14 mouse cellular contexts compared by ENCODE assay signal in the genomic region with DNA sequence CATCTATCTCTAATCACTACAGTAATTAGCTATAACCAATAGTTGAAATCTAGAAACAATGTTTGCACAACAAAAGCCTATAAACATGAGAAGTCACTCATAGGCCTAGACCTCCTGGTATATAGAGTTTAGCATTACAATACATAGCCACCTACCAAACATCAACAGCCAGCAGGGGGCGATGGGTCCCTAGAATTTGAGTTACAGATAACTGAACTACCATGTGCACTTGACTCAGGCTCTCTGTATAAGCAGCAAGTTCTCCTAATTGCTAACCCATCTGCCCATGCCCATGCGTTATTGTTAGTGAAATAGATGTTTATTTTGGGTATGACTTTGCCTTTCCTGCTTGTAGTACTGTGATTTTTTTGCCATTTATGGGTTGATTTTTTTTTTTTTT.
DNase-seq lines count a peak whose midpoint lies in the region; ATAC-seq and TF ChIP-seq lines count a peak whose summit lies in the region.
"Had no signal": no experiment of that assay in that cellular context is flagged by ENCODE, and none has a peak within 500 bp of the region (broad histone marks: within the 10 kb centered on the region; RNA-seq: fewer than 3 reads in every experiment).

No protein-coding gene starts in this region.

- TF ChIP-seq CTCF in thymus, adult 2 months (IDR thresholded peaks at IDR 0.05; ENCODE audit: borderline replicate concordance, control insufficient read depth, extremely low read depth, insufficient read depth, low read length, poor library complexity) = no peak

- H3K4me3 ChIP-seq in thymus, adult 2 months (ENCODE audit: control insufficient read depth, insufficient read depth, low read length) = no peak overlapping the region
- no peak overlapping the region for H3K4me3 ChIP-seq in heart, embryonic 10.5 days
- H3K4me3 ChIP-seq: hindbrain, embryonic 13.5 days; neural tube, embryonic 12.5 days had no signal

- H3K36me3 ChIP-seq in thymus, adult 2 months (ENCODE audit: control insufficient read depth, insufficient read depth, low read length) = no peaks in the 10 kb centered on the region
- no peaks in the 10 kb centered on the region for H3K36me3 ChIP-seq in heart, embryonic 10.5 days
- H3K36me3 ChIP-seq: hindbrain, embryonic 13.5 days; neural tube, embryonic 12.5 days had no signal

- no peaks in the 10 kb centered on the region for H3K9me3 ChIP-seq in heart, embryonic 10.5 days
- H3K9me3 ChIP-seq: hindbrain, embryonic 13.5 days; neural tube, embryonic 12.5 days had no signal

- H3K4me1 ChIP-seq in thymus, adult 2 months (replicated peaks; ENCODE audit: control insufficient read depth, insufficient read depth, low read length) = no peaks in the 10 kb centered on the region
- no peaks in the 10 kb centered on the region for H3K4me1 ChIP-seq in heart, embryonic 10.5 days
- H3K4me1 ChIP-seq: hindbrain, embryonic 13.5 days; neural tube, embryonic 12.5 days had no signal

- no peaks in the 10 kb centered on the region for H3K27me3 ChIP-seq in thymus, adult 2 months (ENCODE audit: control insufficient read depth, insufficient read depth, low read length)
- no peaks in the 10 kb centered on the region for H3K27me3 ChIP-seq in heart, embryonic 10.5 days (ENCODE audit: insufficient read depth, poor library complexity, severe bottlenecking)
- H3K27me3 ChIP-seq: hindbrain, embryonic 13.5 days; neural tube, embryonic 12.5 days had no signal

- peak; percentile 18 for DNase-seq in adrenal gland, postnatal 10 days
- no peak for DNase-seq in adrenal gland, postnatal 4 days (ENCODE audit: low spot score in 2 of 2)
- DNase-seq in layer of hippocampus, adult 11-12 months (ENCODE audit: low spot score) = peak; percentile 2
- DNase-seq in layer of hippocampus, adult 9-11 months = no peak
- DNase-seq in thymus, postnatal 4 days = peak; percentile 3
- no peak for DNase-seq in thymus, adult 2 months
- no peak for DNase-seq in heart, embryonic 10.5 days (ENCODE audit: low spot score)
- DNase-seq: cerebellum, adult 9-10 months; heart, adult 18-20 months; spleen, adult 18-20 months had no signal

- ATAC-seq in monocyte, adult 5-6 weeks (replicated peaks; ENCODE audit: insufficient number of reproducible peaks, low FRiP score, low TSS enrichment, poor library complexity, severe bottlenecking) = no peak
- ATAC-seq: activated CD4-positive, CD25-positive, alpha-beta regulatory T cell, adult 4 months had no signal

- no peak overlapping the region for H3K27ac ChIP-seq in thymus, adult 2 months (ENCODE audit: control insufficient read depth, insufficient read depth, low read length)
- no peak overlapping the region for H3K27ac ChIP-seq in heart, embryonic 10.5 days
- H3K27ac ChIP-seq: hindbrain, embryonic 13.5 days; neural tube, embryonic 12.5 days had no signal

- no peak for TF ChIP-seq POLR2A in thymus, adult 2 months (IDR thresholded peaks at IDR 0.05; ENCODE audit: control insufficient read depth, extremely low read depth, insufficient read depth, low read length, poor library complexity)

- WGBS in thymus, adult 2 months = 38% methylated on average over 2 of the region's 2 CpGs
- WGBS in heart, embryonic 10.5 days = 32% methylated on average over 2 of the region's 2 CpGs

Comparison
In these comparisons a context has a peak if more than half of its experiments do, and no peak if none do; other contexts are left out.
1. DNase-seq: peak in adrenal gland, postnatal 10 days (single experiment), layer of hippocampus, adult 11-12 months (single experiment) and thymus, postnatal 4 days (single experiment); none in adrenal gland, postnatal 4 days (0 of 2), layer of hippocampus, adult 9-11 months (single experiment), thymus, adult 2 months (single experiment) and heart, embryonic 10.5 days (single experiment).